Mouse (Mus musculus): ENCODE measurements around the gene Armh1. TPM values are rescaled to one million over a fixed set of nuclear protein-coding genes. Genes with fewer than 3 reads are reported as not detected.
"Not testable (repeated sequence)": the region's sequence is repeated elsewhere in the genome, so short reads cannot be mapped to it uniquely, and the experiment has no call there.

Gene Armh1
- polyA plus RNA-seq, 1 experiment from 2014 or later = 0.86 TPM

DNA sequence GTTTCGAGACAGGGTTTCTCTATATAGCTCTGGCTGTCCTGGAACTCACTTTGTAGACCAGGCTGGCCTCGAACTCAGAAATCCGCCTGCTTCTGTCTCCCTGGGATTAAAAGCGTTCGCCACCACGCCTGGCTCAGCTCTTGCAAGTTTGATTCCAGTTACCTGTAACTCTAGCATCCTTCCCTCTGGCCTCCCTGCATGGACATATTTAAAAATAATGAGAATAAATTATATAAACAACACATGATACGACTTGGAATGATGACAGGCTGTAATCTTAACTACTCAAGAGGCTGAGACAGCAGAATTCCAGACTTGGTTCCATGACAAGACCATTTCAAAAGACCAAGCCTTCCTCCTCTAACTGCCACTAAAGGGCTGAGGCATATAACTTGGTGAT lies 61.3 kb downstream of the Armh1 start:
- Histone ChIP-seq H3K27ac (ENCODE audit: low read depth, low read length) (no peak overlapping the region), H3K36me3 (ENCODE audit: control insufficient read depth, insufficient read depth, low read length) (no peaks in the 10 kb centered on the region), H3K27me3 (ENCODE audit: control insufficient read depth, insufficient read depth, low read length) (no peaks in the 10 kb centered on the region), H3K4me3 (ENCODE audit: low read depth, low read length) (no peak overlapping the region), H3K4me2 (ENCODE audit: low read depth, low read length) (no peak overlapping the region), H3K4me1 (ENCODE audit: control insufficient read depth, insufficient read depth, low read length) (no peaks in the 10 kb centered on the region), H3K9me3 (ENCODE audit: control insufficient read depth, low read length) (no peaks in the 10 kb centered on the region), H3K9ac (replicated peaks; ENCODE audit: low read depth, low read length) (no peak overlapping the region)
- no peak for ATAC-seq (ENCODE audit: low read depth)
- WGBS = 76% methylated on average over 7 of the region's 7 CpGs

DNA sequence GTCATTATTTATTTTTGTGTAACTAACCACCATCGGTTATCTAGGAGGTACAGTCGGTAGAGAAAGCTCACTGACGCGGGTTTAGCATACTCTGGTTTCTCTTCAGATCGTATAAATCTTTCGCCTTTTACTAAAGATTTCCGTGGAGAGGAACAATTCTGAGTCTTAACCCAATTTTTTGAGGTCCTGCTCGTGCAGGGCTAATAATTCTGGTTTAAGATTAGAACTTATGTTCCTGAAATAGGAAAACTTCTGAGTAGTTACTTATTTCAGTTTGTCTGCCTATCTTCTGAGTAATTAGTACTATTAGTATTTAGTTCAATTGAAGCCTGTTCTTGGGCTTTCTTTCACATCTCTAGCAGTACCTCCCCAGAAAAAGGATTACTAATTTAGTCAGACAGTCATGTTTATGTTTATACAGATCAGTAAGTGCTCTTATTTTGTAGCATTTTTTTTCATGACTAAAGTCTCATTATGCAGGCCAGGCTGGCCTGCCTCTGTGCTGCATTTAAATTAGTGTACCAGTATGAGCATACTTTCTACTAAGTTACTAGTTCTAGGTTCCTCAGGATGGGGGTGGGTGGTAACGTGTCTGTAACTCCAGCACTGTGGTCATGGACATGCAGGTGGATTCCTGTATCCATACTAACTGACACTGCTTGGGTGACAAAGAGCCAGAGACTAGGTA lies 61.9 kb downstream of the Armh1 start:
- peak overlapping the region; percentile 35; the same call in 1 of the 2 replicates for H3K4me2 ChIP-seq (ENCODE audit: low read depth, low read length)
- H3K9ac ChIP-seq (replicated peaks; ENCODE audit: low read depth, low read length) = peak overlapping the region; percentile 43; the same call in 1 of the 2 replicates
- WGBS = under 1% methylated on average over 9 of the region's 9 CpGs
- H3K27me3 ChIP-seq (ENCODE audit: control insufficient read depth, insufficient read depth, low read length) = no peaks in the 10 kb centered on the region
- peak overlapping the region; percentile 4; the same call in 1 of the 2 replicates for H3K4me3 ChIP-seq (ENCODE audit: low read depth, low read length)
- peak overlapping the region; percentile 25; the same call in 1 of the 2 replicates for H3K27ac ChIP-seq (ENCODE audit: low read depth, low read length)
- H3K4me1 ChIP-seq (ENCODE audit: control insufficient read depth, insufficient read depth, low read length) = no peaks in the 10 kb centered on the region
- H3K9me3 ChIP-seq (ENCODE audit: control insufficient read depth, low read length) = no peaks in the 10 kb centered on the region
- peak; percentile 85 for ATAC-seq (ENCODE audit: low read depth)
- no peaks in the 10 kb centered on the region for H3K36me3 ChIP-seq (ENCODE audit: control insufficient read depth, insufficient read depth, low read length)

DNA sequence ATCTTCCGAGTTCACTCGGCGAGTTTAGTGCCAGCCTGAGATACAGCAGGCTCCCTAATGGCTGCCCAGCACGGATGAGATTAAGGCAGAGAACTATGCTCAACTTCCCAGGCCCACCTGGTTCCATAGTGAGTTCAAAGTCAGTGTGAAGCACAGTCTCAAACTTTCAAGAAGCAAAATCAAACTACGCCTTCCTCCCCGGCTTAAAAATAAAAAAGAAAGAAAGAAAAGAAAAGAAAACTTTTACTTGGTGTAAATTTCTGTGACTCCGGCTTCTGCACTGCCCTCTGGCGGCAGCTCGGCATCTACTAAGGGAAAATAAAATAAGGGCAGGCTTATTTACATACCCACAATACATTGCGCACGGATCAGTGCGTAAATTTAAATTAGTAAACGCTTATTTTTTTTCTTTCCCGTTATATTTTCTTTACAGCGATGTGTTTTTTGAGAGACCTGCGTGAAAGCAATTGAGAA lies 62.5 kb downstream of the Armh1 start:
- Histone ChIP-seq H3K9ac (replicated peaks; ENCODE audit: low read depth, low read length) (peak overlapping the region; percentile 43; the same call in 1 of the 2 replicates), H3K9me3 (ENCODE audit: control insufficient read depth, low read length) (no peaks in the 10 kb centered on the region), H3K4me3 (ENCODE audit: low read depth, low read length) (peak overlapping the region; percentile 4; the same call in 1 of the 2 replicates), H3K27me3 (ENCODE audit: control insufficient read depth, insufficient read depth, low read length) (no peaks in the 10 kb centered on the region), H3K4me2 (ENCODE audit: low read depth, low read length) (peak overlapping the region; percentile 35; the same call in 1 of the 2 replicates), H3K27ac (ENCODE audit: low read depth, low read length) (peak overlapping the region; percentile 1; the same call in 1 of the 2 replicates), H3K4me1 (ENCODE audit: control insufficient read depth, insufficient read depth, low read length) (no peaks in the 10 kb centered on the region), H3K36me3 (ENCODE audit: control insufficient read depth, insufficient read depth, low read length) (no peaks in the 10 kb centered on the region)
- ATAC-seq (ENCODE audit: low read depth) = peak; percentile 68
- 1% methylated on average over 16 of the region's 16 CpGs for WGBS

DNA sequence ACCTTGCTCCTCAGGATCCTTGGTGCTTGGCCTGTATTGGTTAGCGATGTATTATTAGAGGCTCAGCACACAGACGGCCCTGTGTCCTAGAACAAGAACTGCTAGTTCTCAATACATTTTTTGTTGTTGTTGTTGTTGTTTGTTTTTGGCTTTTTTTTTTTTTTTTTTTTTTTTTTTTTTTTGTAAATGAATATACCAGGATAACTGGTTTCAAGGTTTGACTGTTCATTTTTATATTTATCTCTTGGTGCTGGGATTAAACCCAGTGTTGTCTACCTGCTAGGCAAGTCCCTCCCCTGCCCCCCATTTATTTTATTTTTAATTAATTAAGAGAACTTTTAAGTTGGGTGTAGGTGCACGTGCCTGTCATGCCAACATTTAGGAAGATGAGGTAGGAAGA lies 63.0 kb downstream of the Armh1 start:
- Histone ChIP-seq H3K27ac (ENCODE audit: low read depth, low read length) (no peak overlapping the region), H3K4me1 (ENCODE audit: control insufficient read depth, insufficient read depth, low read length) (no peaks in the 10 kb centered on the region), H3K36me3 (ENCODE audit: control insufficient read depth, insufficient read depth, low read length) (no peaks in the 10 kb centered on the region), H3K27me3 (ENCODE audit: control insufficient read depth, insufficient read depth, low read length) (no peaks in the 10 kb centered on the region), H3K4me2 (ENCODE audit: low read depth, low read length) (peak overlapping the region; percentile 35; the same call in 1 of the 2 replicates), H3K4me3 (ENCODE audit: low read depth, low read length) (peak overlapping the region; percentile 4; the same call in 1 of the 2 replicates), H3K9me3 (ENCODE audit: control insufficient read depth, low read length) (no peaks in the 10 kb centered on the region), H3K9ac (replicated peaks; ENCODE audit: low read depth, low read length) (no peak overlapping the region; the same call in 1 of the 2 replicates)
- no peak; the same call in 1 of the 2 replicates for ATAC-seq (ENCODE audit: low read depth)
- WGBS = 57% methylated on average over 3 of the region's 3 CpGs

DNA sequence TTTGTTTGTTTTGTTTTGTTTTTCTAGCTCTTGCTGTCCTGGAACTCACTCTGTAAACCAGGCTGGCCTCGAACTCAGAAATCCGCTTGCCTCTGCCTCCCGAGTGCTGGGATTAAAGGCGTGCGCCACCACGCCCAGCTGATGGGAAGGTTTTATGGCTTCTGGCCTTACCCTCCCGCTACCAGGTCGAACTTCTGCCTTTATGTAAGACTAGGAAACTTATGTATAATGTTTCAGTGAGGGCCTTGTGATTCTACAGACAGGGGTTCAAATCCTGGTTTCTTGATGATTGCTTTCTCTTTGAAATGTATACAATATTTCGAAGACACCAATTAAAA lies 69.2 kb downstream of the Armh1 start:
- H3K4me1 ChIP-seq (ENCODE audit: control insufficient read depth, insufficient read depth, low read length); H3K27me3 ChIP-seq (ENCODE audit: control insufficient read depth, insufficient read depth, low read length); H3K36me3 ChIP-seq (ENCODE audit: control insufficient read depth, insufficient read depth, low read length); H3K9me3 ChIP-seq (ENCODE audit: control insufficient read depth, low read length): not testable (repeated sequence)
- peak overlapping the region; percentile 44 for H3K9ac ChIP-seq (replicated peaks; ENCODE audit: low read depth, low read length)
- peak; percentile 45; the same call in 1 of the 2 replicates for ATAC-seq (ENCODE audit: low read depth)
- peak overlapping the region; percentile 67 for H3K27ac ChIP-seq (ENCODE audit: low read depth, low read length)
- peak overlapping the region; percentile 46 for H3K4me3 ChIP-seq (ENCODE audit: low read depth, low read length)
- 10% methylated on average over 9 of the region's 9 CpGs for whole genome bisulfite sequencing
- H3K4me2 ChIP-seq (ENCODE audit: low read depth, low read length) = peak overlapping the region; percentile 87

DNA sequence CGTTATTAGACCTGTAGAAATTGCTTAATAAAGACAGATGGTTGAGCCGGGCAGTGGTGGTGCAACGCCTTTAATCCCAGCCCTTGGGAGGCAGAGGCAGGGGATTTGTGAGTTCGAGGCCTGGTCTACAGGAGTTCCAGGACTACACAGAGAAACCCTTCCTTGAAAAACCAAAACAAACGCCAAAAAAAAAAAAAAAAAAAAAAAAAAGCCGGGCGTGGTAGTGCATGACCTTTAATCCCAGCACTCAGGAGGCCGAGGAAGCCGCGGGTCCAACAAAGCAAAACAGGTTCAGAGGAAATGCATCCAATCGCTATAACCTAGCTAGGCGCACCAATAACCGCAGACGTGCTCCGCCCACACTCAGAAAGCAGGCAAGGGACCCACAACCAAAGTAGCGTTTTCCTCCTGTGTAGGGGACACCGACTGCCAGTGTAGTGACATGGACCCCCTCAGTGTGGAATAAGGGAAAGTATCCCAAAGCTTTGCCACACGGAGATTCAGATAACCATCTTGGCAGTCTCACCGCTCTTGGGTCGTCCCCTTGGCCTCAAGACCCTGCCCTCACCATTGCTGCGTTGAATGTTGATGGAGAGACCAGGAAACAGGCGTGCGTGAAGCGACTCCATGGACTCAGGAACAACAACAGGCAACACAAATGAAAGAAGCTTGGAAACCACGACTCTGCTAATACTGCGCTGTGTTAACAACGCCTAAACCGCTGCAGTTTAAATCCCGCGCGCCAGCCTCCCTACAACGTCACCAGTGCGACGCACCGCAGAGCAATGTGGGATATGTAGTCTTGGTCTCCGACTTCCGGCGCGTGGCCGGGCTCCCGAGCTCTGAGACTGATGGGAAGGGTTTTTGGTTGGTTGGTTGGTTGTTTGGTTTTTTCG lies 69.8 kb downstream of the Armh1 start, which contains the start of gene Kif2c:
Gene Kif2c (minus strand): TSS at position 777 of the 896 bp plus-strand sequence.
- WGBS = 2% methylated on average over 42 of the region's 42 CpGs
- peaks cover 4% of the 10 kb centered on the region; the same call in 1 of the 2 replicates for H3K4me1 ChIP-seq (ENCODE audit: control insufficient read depth, insufficient read depth, low read length)
- peak; percentile 99 for ATAC-seq (ENCODE audit: low read depth)
- peak within 1 kb of the TSS; percentile 46 for H3K4me3 ChIP-seq (ENCODE audit: low read depth, low read length)
- peak within 1 kb of the TSS; percentile 87 for H3K4me2 ChIP-seq (ENCODE audit: low read depth, low read length)
- H3K9ac ChIP-seq (replicated peaks; ENCODE audit: low read depth, low read length) = peak within 1 kb of the TSS; percentile 44
- H3K36me3 ChIP-seq (ENCODE audit: control insufficient read depth, insufficient read depth, low read length) = no peaks in the 10 kb centered on the region
- no peaks in the 10 kb centered on the region for H3K9me3 ChIP-seq (ENCODE audit: control insufficient read depth, low read length)
- H3K27me3 ChIP-seq (ENCODE audit: control insufficient read depth, insufficient read depth, low read length) = no peaks in the 10 kb centered on the region
- peak within 1 kb of the TSS; percentile 67 for H3K27ac ChIP-seq (ENCODE audit: low read depth, low read length)

DNA sequence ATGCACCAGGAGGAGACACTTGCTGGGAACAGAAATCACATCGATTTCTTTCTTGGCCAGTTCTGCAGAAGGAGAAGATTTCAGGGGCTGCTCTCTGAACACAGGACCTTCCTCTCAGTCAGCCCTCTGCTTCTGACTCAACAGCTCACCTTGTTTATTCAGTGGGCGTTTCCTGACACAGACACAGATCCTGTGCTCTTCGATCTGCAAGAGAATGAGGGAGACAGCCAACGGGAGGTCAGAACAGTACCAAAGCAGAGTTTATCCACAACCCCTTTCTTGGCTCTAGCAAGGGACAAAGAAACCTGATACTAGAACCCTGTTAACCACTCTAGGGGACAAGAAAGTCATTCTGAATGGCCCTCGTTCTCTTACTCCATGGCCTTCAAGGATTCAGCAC lies 82.0 kb downstream of the Armh1 start:
- H3K4me3 ChIP-seq (ENCODE audit: low read depth, low read length) = no peak overlapping the region
- H3K9ac ChIP-seq (replicated peaks; ENCODE audit: low read depth, low read length) = no peak overlapping the region
- ATAC-seq (ENCODE audit: low read depth) = no peak
- H3K9me3 ChIP-seq (ENCODE audit: control insufficient read depth, low read length) = no peaks in the 10 kb centered on the region
- H3K27ac ChIP-seq (ENCODE audit: low read depth, low read length) = no peak overlapping the region
- H3K4me1 ChIP-seq (ENCODE audit: control insufficient read depth, insufficient read depth, low read length) = no peaks in the 10 kb centered on the region
- H3K36me3 ChIP-seq (ENCODE audit: control insufficient read depth, insufficient read depth, low read length) = no peaks in the 10 kb centered on the region
- 92% methylated on average over 5 of the region's 5 CpGs for WGBS
- H3K4me2 ChIP-seq (ENCODE audit: low read depth, low read length) = no peak overlapping the region
- H3K27me3 ChIP-seq (ENCODE audit: control insufficient read depth, insufficient read depth, low read length) = no peaks in the 10 kb centered on the region
